Mouse (Mus musculus): ENCODE measurements around the gene Ankrd33b. TPM values are rescaled to one million over a fixed set of nuclear protein-coding genes. Genes with fewer than 3 reads are reported as not detected.

Gene Ankrd33b
- 2.6 and 3.8 TPM in 2 replicates for total RNA-seq (2012; rRNA removed)

DNA sequence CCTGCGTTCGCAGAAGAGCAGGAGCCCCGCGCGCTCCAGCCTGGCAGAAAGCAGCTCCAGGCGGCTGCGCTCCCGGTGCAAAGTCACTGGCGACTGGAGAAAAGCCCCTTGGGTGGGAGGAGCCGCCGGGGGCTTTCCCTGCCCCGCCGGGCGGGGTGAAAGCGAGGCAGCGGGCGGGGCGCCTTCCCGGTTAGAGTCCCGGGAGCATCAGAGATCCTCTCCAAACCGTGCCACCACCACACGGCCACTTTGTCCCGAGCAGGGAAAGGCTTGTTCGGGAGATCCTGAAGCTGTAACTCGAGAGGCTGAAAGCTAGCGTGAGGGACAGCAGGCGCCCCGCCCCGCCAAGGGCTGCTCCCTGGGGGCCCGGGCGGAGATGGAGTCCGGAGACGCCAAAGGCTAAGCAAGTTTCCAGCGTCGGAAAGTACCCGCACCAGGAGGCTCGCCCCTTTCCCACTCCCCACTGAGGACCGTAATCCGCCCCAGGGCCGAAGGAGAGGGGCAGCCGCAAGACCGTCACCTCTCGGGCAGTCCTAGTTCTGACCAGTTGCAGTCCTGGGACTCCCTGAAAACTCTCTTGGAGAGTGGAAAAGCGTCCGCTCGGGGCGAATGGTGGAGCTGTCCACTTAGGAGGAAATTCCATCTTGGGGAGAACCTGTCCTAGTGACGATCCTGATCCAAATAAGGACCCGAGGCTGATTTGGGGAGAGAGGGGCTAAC lies at the start of gene Ankrd33b:
Gene Ankrd33b (minus strand): TSS at position 246 of the 720 bp plus-strand sequence.
- H3K9ac ChIP-seq (ENCODE audit: insufficient read depth, low read depth, low read length, poor library complexity, severe bottlenecking) = peak within 1 kb of the TSS; percentile 72
- no peak for DNase-seq (ENCODE audit: low read depth, low spot score)
- H3K36me3 ChIP-seq (ENCODE audit: control insufficient read depth, insufficient read depth, low read length, poor library complexity, severe bottlenecking) = no peaks in the 10 kb centered on the region
- peak within 1 kb of the TSS; percentile 82 to 83 for H3K4me3 ChIP-seq (ENCODE audit: insufficient read depth in 1 of 2, low read depth in 1 of 2, low read length in 2 of 2, poor library complexity in 1 of 2, severe bottlenecking in 1 of 2)
- H3K27ac ChIP-seq (ENCODE audit: insufficient read depth, low read depth, low read length, poor library complexity, severe bottlenecking) = no peak within 1 kb of the TSS
- H3K9me3 ChIP-seq (ENCODE audit: control insufficient read depth, insufficient read depth, low read depth, low read length) = no peaks in the 10 kb centered on the region
- H3K4me1 ChIP-seq (ENCODE audit: control insufficient read depth in 2 of 2, insufficient read depth in 2 of 2, low read length in 2 of 2, poor library complexity in 1 of 2) = peaks cover 0 to 16% of the 10 kb centered on the region in 2 experiments; a peak in 2 of 4 replicates
- TF ChIP-seq ZNF384 (IDR thresholded peaks at IDR 0.05; ENCODE audit: low read depth, low read length) = no peak
- in situ Hi-C loops (cut with MboI; ENCODE audit: low sequenced_read_pairs in 2 of 2, unreplicated experiment in 2 of 2) = no loop called here

DNA sequence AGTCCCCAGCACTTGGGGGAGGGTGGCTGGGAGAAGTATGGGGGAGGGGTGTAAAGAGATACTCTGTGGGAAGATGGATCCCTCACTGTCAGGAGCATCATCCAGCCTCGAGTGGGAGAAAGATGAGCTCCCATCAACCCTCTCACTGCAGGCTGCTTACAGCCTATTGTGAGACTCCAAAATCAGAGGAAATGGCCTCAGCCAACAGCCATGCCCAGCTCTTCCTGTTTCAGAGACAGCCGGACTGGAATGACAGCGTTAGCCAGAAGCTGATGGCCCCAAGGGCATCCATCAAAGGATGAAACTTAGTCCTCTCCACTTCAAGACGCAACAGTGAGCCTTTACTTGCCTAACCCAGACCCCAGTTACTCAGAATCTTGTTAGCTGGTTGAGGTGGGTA lies 47.7 kb upstream of the Ankrd33b start:
- Histone ChIP-seq H3K9me3 (ENCODE audit: control insufficient read depth, insufficient read depth, low read depth, low read length) (no peaks in the 10 kb centered on the region), H3K9ac (ENCODE audit: insufficient read depth, low read depth, low read length, poor library complexity, severe bottlenecking) (no peak overlapping the region; the same call in 1 of the 2 replicates), H3K27ac (ENCODE audit: insufficient read depth, low read depth, low read length, poor library complexity, severe bottlenecking) (peak overlapping the region; percentile 29; the same call in 1 of the 2 replicates), H3K4me1 (ENCODE audit: control insufficient read depth in 2 of 2, insufficient read depth in 2 of 2, low read length in 2 of 2, poor library complexity in 1 of 2) (peaks cover 12 to 29% of the 10 kb centered on the region in 2 experiments; a peak in 3 of 4 replicates), H3K36me3 (ENCODE audit: control insufficient read depth, insufficient read depth, low read length, poor library complexity, severe bottlenecking) (no peaks in the 10 kb centered on the region), H3K4me3 (ENCODE audit: insufficient read depth in 1 of 2, low read depth in 1 of 2, low read length in 2 of 2, poor library complexity in 1 of 2, severe bottlenecking in 1 of 2) (peak overlapping the region in 1 of 2 experiments; percentile 14; a peak in 1 of 4 replicates)
- TF ChIP-seq ZNF384 (IDR thresholded peaks at IDR 0.05; ENCODE audit: low read depth, low read length) (no peak), MAFK (IDR thresholded peaks at IDR 0.05; ENCODE audit: insufficient read depth, low read depth, low read length) (no peak), CHD2 (IDR thresholded peaks at IDR 0.05; ENCODE audit: low read depth, low read length) (no peak), ZC3H11A (IDR thresholded peaks at IDR 0.05; ENCODE audit: borderline replicate concordance, low read depth, low read length) (no peak), HCFC1 (IDR thresholded peaks at IDR 0.05; ENCODE audit: borderline replicate concordance, insufficient read depth, low read length) (no peak)
- DNase-seq (ENCODE audit: low read depth, low spot score) = no peak
- in situ Hi-C loops (cut with MboI; ENCODE audit: low sequenced_read_pairs in 2 of 2, unreplicated experiment in 2 of 2) = loop anchor here in 1 of 2 experiments (10.0 kb wide), 1 partner anchor 90 kb away; no protein-coding TSS in a partner anchor

DNA sequence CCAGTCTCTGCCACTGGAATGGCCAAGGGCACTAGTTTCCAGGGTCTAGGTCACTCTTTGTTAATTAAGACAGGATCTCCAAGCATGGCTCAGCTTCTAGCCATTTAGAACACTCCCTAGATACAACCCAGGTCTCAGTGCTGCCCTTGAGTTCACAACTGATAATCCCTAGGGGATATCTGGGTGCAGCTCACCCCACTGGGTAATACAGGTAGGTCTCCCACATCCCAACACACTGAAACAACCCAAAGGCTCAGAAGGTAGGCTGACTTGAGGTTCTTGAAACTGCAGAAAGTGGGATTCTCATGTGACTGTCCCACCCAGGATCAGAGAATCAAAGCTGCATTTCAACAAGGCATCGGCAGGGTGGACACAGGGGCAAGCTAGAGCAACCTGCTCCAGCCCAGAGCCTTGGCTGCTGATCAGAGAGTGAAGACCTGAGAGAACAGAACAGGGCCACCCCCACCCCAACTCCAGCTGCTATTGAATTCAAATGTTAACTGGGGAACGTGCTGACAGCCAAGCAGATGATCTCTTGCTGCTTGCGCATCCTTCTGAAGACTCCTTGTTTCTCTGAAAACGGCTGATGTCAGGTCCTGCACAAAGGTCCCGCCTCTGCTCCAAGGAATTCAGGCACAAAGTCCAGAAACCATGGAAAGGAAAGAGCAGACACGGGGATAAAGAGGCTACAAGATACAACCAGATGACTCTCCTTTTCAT lies 46.8 kb upstream of the Ankrd33b start:
- Histone ChIP-seq H3K4me3 (ENCODE audit: insufficient read depth in 1 of 2, low read depth in 1 of 2, low read length in 2 of 2, poor library complexity in 1 of 2, severe bottlenecking in 1 of 2) (peak overlapping the region in 1 of 2 experiments; percentile 9; a peak in 1 of 4 replicates), H3K36me3 (ENCODE audit: control insufficient read depth, insufficient read depth, low read length, poor library complexity, severe bottlenecking) (no peaks in the 10 kb centered on the region), H3K27ac (ENCODE audit: insufficient read depth, low read depth, low read length, poor library complexity, severe bottlenecking) (peak overlapping the region; percentile 72; the same call in 1 of the 2 replicates), H3K4me1 (ENCODE audit: control insufficient read depth in 2 of 2, insufficient read depth in 2 of 2, low read length in 2 of 2, poor library complexity in 1 of 2) (peaks cover 12 to 29% of the 10 kb centered on the region in 2 experiments; a peak in 3 of 4 replicates), H3K9ac (ENCODE audit: insufficient read depth, low read depth, low read length, poor library complexity, severe bottlenecking) (peak overlapping the region; percentile 28; the same call in 1 of the 2 replicates), H3K9me3 (ENCODE audit: control insufficient read depth, insufficient read depth, low read depth, low read length) (no peaks in the 10 kb centered on the region)
- in situ Hi-C loops (cut with MboI; ENCODE audit: low sequenced_read_pairs in 2 of 2, unreplicated experiment in 2 of 2) = loop anchor here in 1 of 2 experiments (10.0 kb wide), 1 partner anchor 90 kb away; no protein-coding TSS in a partner anchor
- DNase-seq (ENCODE audit: low read depth, low spot score) = no peak
- no peak for TF ChIP-seq ZC3H11A (IDR thresholded peaks at IDR 0.05; ENCODE audit: borderline replicate concordance, low read depth, low read length)
- no peak for TF ChIP-seq CHD2 (IDR thresholded peaks at IDR 0.05; ENCODE audit: low read depth, low read length)
- no peak for TF ChIP-seq HCFC1 (IDR thresholded peaks at IDR 0.05; ENCODE audit: borderline replicate concordance, insufficient read depth, low read length)
- TF ChIP-seq MAFK (IDR thresholded peaks at IDR 0.05; ENCODE audit: insufficient read depth, low read depth, low read length) = no peak
- TF ChIP-seq ZNF384 (IDR thresholded peaks at IDR 0.05; ENCODE audit: low read depth, low read length) = no peak

DNA sequence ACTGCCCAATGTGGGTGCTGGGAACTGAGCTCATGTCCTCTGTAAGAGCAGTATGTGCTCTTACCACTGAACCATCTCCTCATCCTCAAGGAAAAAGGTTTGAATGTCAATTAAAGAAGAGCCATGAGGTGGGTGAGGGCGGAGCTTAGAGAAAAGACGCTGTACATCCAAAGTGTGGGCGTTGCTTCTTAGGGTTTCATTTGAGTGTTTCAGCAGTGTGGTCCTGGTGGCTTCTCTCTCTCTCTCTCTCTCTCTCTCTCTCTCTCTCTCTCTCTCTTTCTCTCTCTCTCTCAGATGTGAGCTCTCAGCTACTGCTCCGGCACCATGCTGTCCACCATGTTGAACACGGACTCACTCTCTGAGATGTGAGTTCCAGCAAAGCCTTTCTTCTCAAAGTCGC lies 46.1 kb upstream of the Ankrd33b start:
- DNase-seq (ENCODE audit: low read depth, low spot score) = no peak
- no peak for TF ChIP-seq ZC3H11A (IDR thresholded peaks at IDR 0.05; ENCODE audit: borderline replicate concordance, low read depth, low read length)
- TF ChIP-seq MAFK (IDR thresholded peaks at IDR 0.05; ENCODE audit: insufficient read depth, low read depth, low read length) = no peak
- TF ChIP-seq CHD2 (IDR thresholded peaks at IDR 0.05; ENCODE audit: low read depth, low read length) = no peak
- TF ChIP-seq HCFC1 (IDR thresholded peaks at IDR 0.05; ENCODE audit: borderline replicate concordance, insufficient read depth, low read length) = no peak
- no peak for TF ChIP-seq ZNF384 (IDR thresholded peaks at IDR 0.05; ENCODE audit: low read depth, low read length)
- H3K9me3 ChIP-seq (ENCODE audit: control insufficient read depth, insufficient read depth, low read depth, low read length) = no peaks in the 10 kb centered on the region
- peaks cover 12 to 29% of the 10 kb centered on the region in 2 experiments; a peak in 3 of 4 replicates for H3K4me1 ChIP-seq (ENCODE audit: control insufficient read depth in 2 of 2, insufficient read depth in 2 of 2, low read length in 2 of 2, poor library complexity in 1 of 2)
- H3K27ac ChIP-seq (ENCODE audit: insufficient read depth, low read depth, low read length, poor library complexity, severe bottlenecking) = peak overlapping the region; percentile 72; the same call in 1 of the 2 replicates
- in situ Hi-C loops (cut with MboI; ENCODE audit: low sequenced_read_pairs in 2 of 2, unreplicated experiment in 2 of 2) = loop anchor here in 1 of 2 experiments (10.0 kb wide), 1 partner anchor 89 kb away; no protein-coding TSS in a partner anchor
- H3K36me3 ChIP-seq (ENCODE audit: control insufficient read depth, insufficient read depth, low read length, poor library complexity, severe bottlenecking) = no peaks in the 10 kb centered on the region
- H3K4me3 ChIP-seq (ENCODE audit: insufficient read depth in 1 of 2, low read depth in 1 of 2, low read length in 2 of 2, poor library complexity in 1 of 2, severe bottlenecking in 1 of 2) = peak overlapping the region in 1 of 2 experiments; percentile 9; a peak in 1 of 4 replicates
- peak overlapping the region; percentile 28; the same call in 1 of the 2 replicates for H3K9ac ChIP-seq (ENCODE audit: insufficient read depth, low read depth, low read length, poor library complexity, severe bottlenecking)

Measured in ES-E14 (cell line).